ENCODE assay signal across 7 mouse cellular contexts in genomic region chr13:36282785-36283544, GRCm38 (mm10).
DNase-seq lines count a peak whose midpoint lies in the region; ATAC-seq lines count a peak whose summit lies in the region.

No protein-coding gene starts in this region.

- H3K27ac ChIP-seq in embryonic facial prominence, embryonic 14.5 days (replicated peaks; ENCODE audit: low read depth, low read length) = no peak overlapping the region
- no peak overlapping the region for H3K27ac ChIP-seq in kidney, embryonic 16.5 days (ENCODE audit: low read length)
- H3K27ac ChIP-seq in midbrain, embryonic 13.5 days = peak overlapping the region; percentile 83

- no peak overlapping the region for H3K9ac ChIP-seq in embryonic facial prominence, embryonic 14.5 days (ENCODE audit: low read depth, low read length)
- no peak overlapping the region for H3K9ac ChIP-seq in kidney, embryonic 16.5 days (replicated peaks; ENCODE audit: low read length)
- no peak overlapping the region for H3K9ac ChIP-seq in midbrain, embryonic 13.5 days (replicated peaks)

- no peak overlapping the region for H3K4me3 ChIP-seq in embryonic facial prominence, embryonic 14.5 days (ENCODE audit: low read depth, low read length)
- no peak overlapping the region for H3K4me3 ChIP-seq in kidney, embryonic 16.5 days (ENCODE audit: low read length)
- 0 out of 2 replicates have a peak overlapping the region, but pooled peaks have one; percentile 1 for H3K4me3 ChIP-seq in midbrain, embryonic 13.5 days (replicated peaks)

- ATAC-seq in embryonic facial prominence, embryonic 14.5 days (ENCODE audit: low read depth) = peak; percentile 92
- ATAC-seq in kidney, embryonic 16.5 days (ENCODE audit: low FRiP score, low TSS enrichment) = peak; percentile 77
- peak; percentile 98 for ATAC-seq in midbrain, embryonic 13.5 days
- ATAC-seq in erythroblast, adult 5-6 weeks (replicated peaks; ENCODE audit: low FRiP score, poor library complexity, severe bottlenecking) = no peak; the same call in 1 of the 2 replicates

- DNase-seq in brain, adult 2 months (ENCODE audit: low read depth, low spot score) = peak; percentile 76
- peak; percentile 82 for DNase-seq in embryonic facial prominence, embryonic 14.5 days (ENCODE audit: low spot score)
- DNase-seq in urinary bladder, postnatal 36 days (ENCODE audit: low spot score in 2 of 2) = no peak
- no peak for DNase-seq in cerebellum, postnatal 36 days

- peaks cover 9% of the 10 kb centered on the region; the same call in 1 of the 2 replicates for H3K4me1 ChIP-seq in embryonic facial prominence, embryonic 14.5 days (ENCODE audit: control insufficient read depth, insufficient read depth, low read length)
- peaks cover 6% of the 10 kb centered on the region; the same call in 1 of the 2 replicates for H3K4me1 ChIP-seq in kidney, embryonic 16.5 days (ENCODE audit: insufficient read depth, low read length)
- peaks cover 40% of the 10 kb centered on the region for H3K4me1 ChIP-seq in midbrain, embryonic 13.5 days (replicated peaks)

- no peaks in the 10 kb centered on the region for H3K9me3 ChIP-seq in embryonic facial prominence, embryonic 14.5 days (ENCODE audit: control insufficient read depth, low read length)
- no peaks in the 10 kb centered on the region for H3K9me3 ChIP-seq in kidney, embryonic 16.5 days (ENCODE audit: low read length)
- no peaks in the 10 kb centered on the region for H3K9me3 ChIP-seq in midbrain, embryonic 13.5 days

- H3K4me2 ChIP-seq in embryonic facial prominence, embryonic 14.5 days (ENCODE audit: low read depth, low read length) = no peak overlapping the region
- H3K4me2 ChIP-seq in kidney, embryonic 16.5 days (replicated peaks; ENCODE audit: low read depth, low read length) = no peak overlapping the region
- H3K4me2 ChIP-seq in midbrain, embryonic 13.5 days (replicated peaks) = peak overlapping the region; percentile 37

- WGBS in embryonic facial prominence, embryonic 14.5 days = 21% methylated on average over 7 of the region's 7 CpGs
- WGBS in kidney, embryonic 16.5 days = 42% methylated on average over 7 of the region's 7 CpGs
- 6% methylated on average over 7 of the region's 7 CpGs for WGBS in midbrain, embryonic 13.5 days

- H3K36me3 ChIP-seq in embryonic facial prominence, embryonic 14.5 days (ENCODE audit: control insufficient read depth, insufficient read depth, low read length) = no peaks in the 10 kb centered on the region
- no peaks in the 10 kb centered on the region for H3K36me3 ChIP-seq in kidney, embryonic 16.5 days (ENCODE audit: insufficient read depth, low read length)
- H3K36me3 ChIP-seq in midbrain, embryonic 13.5 days = no peaks in the 10 kb centered on the region

- no peaks in the 10 kb centered on the region for H3K27me3 ChIP-seq in embryonic facial prominence, embryonic 14.5 days (replicated peaks; ENCODE audit: control insufficient read depth, insufficient read depth, low read length)
- peaks cover 36% of the 10 kb centered on the region for H3K27me3 ChIP-seq in kidney, embryonic 16.5 days (ENCODE audit: insufficient read depth, low read length)
- peaks cover 67% of the 10 kb centered on the region for H3K27me3 ChIP-seq in midbrain, embryonic 13.5 days

Comparison
In these comparisons a context has a peak if more than half of its experiments do, and no peak if none do; other contexts are left out.
1. DNase-seq: peak in brain, adult 2 months (single experiment) and embryonic facial prominence, embryonic 14.5 days (single experiment); none in urinary bladder, postnatal 36 days (0 of 2) and cerebellum, postnatal 36 days (0 of 2).